ENCODE assay signal across 12 mouse cellular contexts in genomic region chr5:144998491-144998890, GRCm38 (mm10). TPM values are rescaled to one million over a fixed set of nuclear protein-coding genes. Genes with fewer than 3 reads are reported as not detected.
DNase-seq lines count a peak whose midpoint lies in the region; ATAC-seq and TF ChIP-seq lines count a peak whose summit lies in the region.
"Had no signal": no experiment of that assay in that cellular context is flagged by ENCODE, and none has a peak within 500 bp of the region (broad histone marks: within the 10 kb centered on the region; RNA-seq: fewer than 3 reads in every experiment).

No protein-coding gene starts in this region.

- peak; percentile 55 for TF ChIP-seq CTCF in heart, postnatal 0 days (IDR thresholded peaks at IDR 0.05; ENCODE audit: low read depth)

- H3K9ac ChIP-seq in heart, postnatal 0 days (replicated peaks; ENCODE audit: low read depth, low read length), result no peak overlapping the region
- H3K9ac ChIP-seq in heart, embryonic 12.5 days, result no peak overlapping the region
- H3K9ac ChIP-seq: embryonic facial prominence, embryonic 15.5 days had no signal

- H3K9me3 ChIP-seq in heart, postnatal 0 days (replicated peaks; ENCODE audit: control insufficient read depth, low read length), result no peaks in the 10 kb centered on the region
- H3K9me3 ChIP-seq in heart, embryonic 12.5 days (replicated peaks), result no peaks in the 10 kb centered on the region; the same call in 1 of the 2 replicates
- H3K9me3 ChIP-seq: embryonic facial prominence, embryonic 15.5 days had no signal

- no peaks in the 10 kb centered on the region for H3K36me3 ChIP-seq in heart, postnatal 0 days (replicated peaks; ENCODE audit: control insufficient read depth, insufficient read depth, low read length)
- H3K36me3 ChIP-seq in heart, embryonic 12.5 days, result no peaks in the 10 kb centered on the region
- H3K36me3 ChIP-seq: embryonic facial prominence, embryonic 15.5 days had no signal

- TF ChIP-seq EP300 in heart, postnatal 0 days (IDR thresholded peaks at IDR 0.05; ENCODE audit: low read depth), result no peak

- no peak for ATAC-seq in heart, postnatal 0 days (ENCODE audit: insufficient read depth, low read depth)
- ATAC-seq in heart, embryonic 12.5 days (ENCODE audit: insufficient number of reproducible peaks, low FRiP score), result no peak
- ATAC-seq: midbrain, embryonic 16.5 days had no signal

- WGBS in heart, postnatal 0 days, result 47% methylated on average over 2 of the region's 2 CpGs
- 24% methylated on average over 2 of the region's 2 CpGs for WGBS in heart, embryonic 12.5 days

- H3K4me2 ChIP-seq in heart, postnatal 0 days (ENCODE audit: low read depth, low read length), result no peak overlapping the region
- no peak overlapping the region for H3K4me2 ChIP-seq in heart, embryonic 12.5 days
- H3K4me2 ChIP-seq: embryonic facial prominence, embryonic 15.5 days had no signal

- no peak overlapping the region for H3K27ac ChIP-seq in heart, postnatal 0 days (ENCODE audit: low read depth)
- no peak overlapping the region for H3K27ac ChIP-seq in heart, embryonic 12.5 days (ENCODE audit: poor library complexity, severe bottlenecking)
- H3K27ac ChIP-seq: embryonic facial prominence, embryonic 15.5 days had no signal

- peak; percentile 30 for DNase-seq in heart, postnatal 0 days (ENCODE audit: low spot score)
- DNase-seq in 3T3-L1 (ENCODE audit: low read depth, low spot score) (peak; percentile 79), R1 (ENCODE audit: low read depth, low spot score) (peak; percentile 92)
- peak; percentile 31 for DNase-seq in forelimb bud, embryonic 11.5 days (ENCODE audit: low read depth, low spot score)
- no peak for DNase-seq in ovary, postnatal 36 days (ENCODE audit: low spot score)
- no peak for DNase-seq in frontal cortex, postnatal 10 days (ENCODE audit: low spot score in 2 of 2)
- no peak for DNase-seq in gastrocnemius, postnatal 4 days (ENCODE audit: low spot score in 2 of 2)
- DNase-seq: heart, postnatal 14 days had no signal

- H3K4me3 ChIP-seq in heart, postnatal 0 days (ENCODE audit: low read depth, low read length), result no peak overlapping the region
- no peak overlapping the region for H3K4me3 ChIP-seq in heart, embryonic 12.5 days
- H3K4me3 ChIP-seq: embryonic facial prominence, embryonic 15.5 days had no signal

- no peaks in the 10 kb centered on the region for H3K4me1 ChIP-seq in heart, postnatal 0 days (ENCODE audit: control insufficient read depth, insufficient read depth)
- H3K4me1 ChIP-seq in heart, embryonic 12.5 days (replicated peaks), result no peaks in the 10 kb centered on the region
- H3K4me1 ChIP-seq: embryonic facial prominence, embryonic 15.5 days had no signal

- H3K27me3 ChIP-seq in heart, postnatal 0 days (ENCODE audit: control insufficient read depth, insufficient read depth, low read length), result no peaks in the 10 kb centered on the region
- no peaks in the 10 kb centered on the region for H3K27me3 ChIP-seq in heart, embryonic 12.5 days (replicated peaks)
- H3K27me3 ChIP-seq: embryonic facial prominence, embryonic 15.5 days had no signal

RNA-seq across cellular contexts. Expression of gene Smurf1, which starts 32.8 kb away (rescaled TPM):
- total RNA-seq in heart, postnatal 0 days (2014; rRNA removed; ENCODE audit: low replicate concordance), result 21.3 and 29.9 TPM in 2 replicates
- 7.0 and 9.1 TPM in 2 replicates for polyA plus RNA-seq in heart, postnatal 0 days (2015; fragmentation: Nextera tagmentation; extraction: Ambion mirVana)
- polyA plus RNA-seq in heart, embryonic 12.5 days (2016; fragmentation: Nextera tagmentation; extraction: Ambion mirVana), result 18.7 and 21.6 TPM in 2 replicates
- total RNA-seq in gastrocnemius, postnatal 4 days (2021), result 10 to 100 TPM; 24.7 to 27.0 TPM

RNA-seq across cellular contexts. Expression of gene Gm4871, which starts 34.1 kb away (rescaled TPM):
- not detected in 2 replicates for total RNA-seq in heart, postnatal 0 days (2014; rRNA removed; ENCODE audit: low replicate concordance)
- not detected in 2 replicates for polyA plus RNA-seq in heart, postnatal 0 days (2015; fragmentation: Nextera tagmentation; extraction: Ambion mirVana)
- not detected in 2 replicates for polyA plus RNA-seq in heart, embryonic 12.5 days (2016; fragmentation: Nextera tagmentation; extraction: Ambion mirVana)
- total RNA-seq in gastrocnemius, postnatal 4 days (2021), result not detected
- total RNA-seq: heart, postnatal 14 days; left cerebral cortex, postnatal 14 days had no signal
- polyA plus RNA-seq: embryonic facial prominence, embryonic 15.5 days; midbrain, embryonic 16.5 days had no signal

RNA-seq across cellular contexts. Expression of gene 1700018F24Rik, which starts 44.3 kb away (rescaled TPM):
- not detected in 2 replicates for total RNA-seq in heart, postnatal 0 days (2014; rRNA removed; ENCODE audit: low replicate concordance)
- not detected in 2 replicates for polyA plus RNA-seq in heart, postnatal 0 days (2015; fragmentation: Nextera tagmentation; extraction: Ambion mirVana)
- polyA plus RNA-seq in heart, embryonic 12.5 days (2016; fragmentation: Nextera tagmentation; extraction: Ambion mirVana), result not detected in 2 replicates
- not detected for total RNA-seq in gastrocnemius, postnatal 4 days (2021)
- total RNA-seq: heart, postnatal 14 days; left cerebral cortex, postnatal 14 days had no signal
- polyA plus RNA-seq: midbrain, embryonic 16.5 days had no signal

Comparison
In these comparisons a context has a peak if more than half of its experiments do, and no peak if none do; other contexts are left out.
1. DNase-seq: peak in heart, postnatal 0 days (single experiment), 3T3-L1 (single experiment), R1 (single experiment) and forelimb bud, embryonic 11.5 days (single experiment); none in ovary, postnatal 36 days (single experiment), frontal cortex, postnatal 10 days (0 of 2) and gastrocnemius, postnatal 4 days (0 of 2).